Mouse (Mus musculus): ENCODE measurements around the gene Golga5. TPM values are rescaled to one million over a fixed set of nuclear protein-coding genes. Genes with fewer than 3 reads are reported as not detected.

Gene Golga5
- polyA plus RNA-seq, 1 experiment from 2014 or later, result 24.6 TPM

Other genes starting within 250 kb of the Golga5 start
- 3.2 and 6.7 TPM in 2 replicates for gene Rin3, start 186.1 kb upstream of the Golga5 start, polyA plus RNA-seq (2015; fragmentation: Nextera tagmentation; extraction: Ambion mirVana)
- 117 and 123 TPM in 2 replicates for gene Lgmn, start 29.3 kb upstream of the Golga5 start, polyA plus RNA-seq (2015; fragmentation: Nextera tagmentation; extraction: Ambion mirVana)
- gene Chga, start 85.8 kb downstream of the Golga5 start, polyA plus RNA-seq (2015; fragmentation: Nextera tagmentation; extraction: Ambion mirVana), result 178 and 204 TPM in 2 replicates
- gene Itpk1, start 235.8 kb downstream of the Golga5 start, polyA plus RNA-seq (2015; fragmentation: Nextera tagmentation; extraction: Ambion mirVana), result 42.7 TPM in 2 replicates

Data from neural tube, embryonic 15.5 days (tissue).